In the genomic region with DNA sequence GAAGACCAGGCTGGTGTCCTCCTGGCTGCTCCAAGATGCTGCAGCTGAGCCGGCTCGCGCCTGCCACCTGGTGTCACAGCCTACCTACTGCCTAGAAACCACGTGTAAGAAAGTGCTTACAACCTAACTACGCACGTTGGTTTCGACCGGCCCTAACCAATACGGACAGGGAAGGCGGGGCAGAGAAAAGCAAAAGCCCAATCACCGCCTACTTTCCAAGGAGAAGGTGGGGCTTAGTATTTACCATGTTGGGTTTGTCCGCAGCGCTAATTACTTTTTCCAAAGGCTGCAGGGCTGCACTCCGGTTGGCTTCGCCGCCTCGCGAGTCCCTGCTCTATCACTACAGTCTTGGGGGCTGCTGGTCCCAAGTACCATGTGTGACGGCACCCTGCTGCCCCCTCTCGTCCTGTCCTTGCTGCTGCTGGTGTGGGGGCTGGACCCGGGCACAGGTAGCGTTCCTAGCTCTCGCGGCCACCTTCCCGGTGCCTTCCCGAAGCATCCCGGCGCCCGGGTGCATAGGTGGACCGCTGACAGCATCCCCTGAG, we compare ENCODE assay signal across 8 mouse cellular contexts. TPM values are rescaled to one million over a fixed set of nuclear protein-coding genes. Genes with fewer than 3 reads are reported as not detected.
A peak's percentile ranks its signal among the peaks of the same experiment; 100 is the strongest.
DNase-seq lines count a peak whose midpoint lies in the region; ATAC-seq and TF ChIP-seq lines count a peak whose summit lies in the region.

A gene (plus strand): TSS at position 273 of the 545 bp plus-strand sequence.

- H3K27me3 ChIP-seq in G1E (ENCODE audit: insufficient read depth, low read length) = no peaks in the 10 kb centered on the region

- no peak for ATAC-seq in G1E (ENCODE audit: extremely low read depth, insufficient number of reproducible peaks, low FRiP score, poor library complexity, severe bottlenecking)
- peak; percentile 82 for ATAC-seq in neutrophil, adult 5-6 weeks (ENCODE audit: extremely low read depth, insufficient number of reproducible peaks, low FRiP score, poor library complexity, severe bottlenecking)

- WGBS in lung, adult 2 months = under 1% methylated on average over 30 of the region's 30 CpGs

- peak within 1 kb of the TSS; percentile 7; the same call in 1 of the 2 replicates for H3K4me3 ChIP-seq in G1E (ENCODE audit: low read depth, low read length)
- peak within 1 kb of the TSS; percentile 87 for H3K4me3 ChIP-seq in layer of hippocampus, adult 2 months
- peak within 1 kb of the TSS; percentile 73 for H3K4me3 ChIP-seq in lung, adult 2 months (replicated peaks; ENCODE audit: extremely low read depth, low read depth, low read length)

- H3K27ac ChIP-seq in layer of hippocampus, adult 2 months = peak within 1 kb of the TSS; percentile 93

- no peak for DNase-seq in G1E (ENCODE audit: low spot score)
- DNase-seq in cerebellum, adult 18-20 months = peak; percentile 94 to 96
- peak; percentile 97 for DNase-seq in forelimb bud, embryonic 11.5 days (ENCODE audit: low read depth, low spot score)
- DNase-seq in heart, postnatal 4 days = peak; percentile 95
- DNase-seq in layer of hippocampus, adult 2 months (ENCODE audit: low spot score in 2 of 2) = peak; percentile 90 to 97
- peak; percentile 82 for DNase-seq in lung, adult 2 months
- peak; percentile 90 for DNase-seq in testis, postnatal 14 days (ENCODE audit: low spot score)

- H3K4me1 ChIP-seq in G1E (ENCODE audit: insufficient read depth, low read depth, low read length) = no peaks in the 10 kb centered on the region
- H3K4me1 ChIP-seq in lung, adult 2 months (ENCODE audit: control insufficient read depth, insufficient read depth, low read length) = peaks cover 3% of the 10 kb centered on the region; the same call in 1 of the 2 replicates

- H3K9me3 ChIP-seq in G1E (replicated peaks) = peaks cover 20% of the 10 kb centered on the region

- no peak for TF ChIP-seq CTCF in G1E (IDR thresholded peaks at IDR 0.05; ENCODE audit: low read depth, low read length)
- peak; percentile 93 for TF ChIP-seq CTCF in layer of hippocampus, adult 2 months (conservative IDR thresholded peaks at IDR 0.05)
- peak; percentile 88 for TF ChIP-seq CTCF in lung, adult 2 months (IDR thresholded peaks at IDR 0.05; ENCODE audit: insufficient read depth, low read length)

- peak; percentile 57; the same call in 1 of the 2 replicates for TF ChIP-seq POLR2A in lung, adult 2 months (IDR thresholded peaks at IDR 0.05; ENCODE audit: borderline replicate concordance, extremely low read depth, low read depth, low read length)

- no peaks in the 10 kb centered on the region for H3K36me3 ChIP-seq in G1E (replicated peaks)

RNA-seq across cellular contexts. Expression of the gene that starts here (rescaled TPM):
- total RNA-seq in G1E (2014; fragmentation: Nextera tagmentation) = not detected in 2 replicates
- total RNA-seq in G1E (2017) = under 0.01 and 0.17 TPM in 2 replicates
- polyA plus RNA-seq in G1E (2012) = not detected in 2 replicates
- total RNA-seq in heart, postnatal 4 days (2021) = 10 to 100 TPM; 14.4 to 18.2 TPM
- 10 to 100 TPM; 27.3 to 32.7 TPM for total RNA-seq in layer of hippocampus, adult 2 months (2021)
- polyA plus RNA-seq in lung, adult 2 months (2012; rRNA removed) = 7.2 and 7.5 TPM in 2 replicates
- not detected in 2 replicates for total RNA-seq in neutrophil, adult 5-6 weeks (2017)

Comparison
In these comparisons a context has a peak if more than half of its experiments do, and no peak if none do; other contexts are left out.
1. RNA of the gene that starts here (total RNA-seq): 27.3 to 32.7 TPM in layer of hippocampus, adult 2 months and 14.4 to 18.2 TPM in heart, postnatal 4 days; under 0.01 to 0.17 TPM in G1E and not detected in neutrophil, adult 5-6 weeks; every median in the first group is over 10 times any median in the second.
2. Peak in ATAC-seq in neutrophil, adult 5-6 weeks; RNA of the gene not detected or under 1 TPM.
3. H3K4me3 ChIP-seq: peak in every context shown above with its lines; median percentile 87 in layer of hippocampus, adult 2 months; 73 in lung, adult 2 months; 7 in G1E.